Mouse (Mus musculus) E14TG2a.4 (cell line): Measurements from ENCODE around the gene Car11.

ENCODE experiments used
- CTCF ChIP-seq: conservative IDR thresholded peaks from 2 replicates; pipeline ENCODE4 v1.5.1; 2014; ENCODE audit warnings: low read length
- NANOG ChIP-seq: IDR thresholded peaks from 2 replicates; pipeline ENCODE4 v1.6.1; 2014; ENCODE audit warnings: borderline replicate concordance, low read length, mixed read lengths

- TF ChIP-seq CTCF = no peak
- no peak for TF ChIP-seq NANOG
These were observed 22.2 kb downstream of the Car11 start for GRCm38 (mm10) chr7:45721642-45722347.
